Mouse (Mus musculus) lung, embryonic 16.5 days (tissue): ENCODE measurements around the gene Idh3b. TPM values are rescaled to one million over a fixed set of nuclear protein-coding genes. Genes with fewer than 3 reads are reported as not detected.

ENCODE experiments used
- ATAC-seq: fragments of 200-750 bp; cut with Nextera tagmentation; 2 replicates; pipeline ENCODE4 v1.8.0; 2017; ENCODE audit warnings: low read depth, mild to moderate bottlenecking, moderate library complexity
- H3K27ac ChIP-seq: fragments of 300-500 bp; sonication (generic); 2 replicates; pipeline ENCODE4 v1.5.1; 2014; ENCODE audit warnings: mild to moderate bottlenecking, control low read depth, low read length
- H3K27me3 ChIP-seq: fragments of 300-500 bp; sonication (generic); 2 replicates; pipeline ENCODE4 v1.6.1; 2014; ENCODE audit warnings: low read depth, low read length, mixed read lengths; ENCODE audit not compliant: control insufficient read depth, insufficient read depth
- H3K36me3 ChIP-seq: fragments of 300-500 bp; sonication (generic); 2 replicates; pipeline ENCODE4 v1.6.1; 2014; ENCODE audit warnings: low read length; ENCODE audit not compliant: control insufficient read depth, insufficient read depth
- H3K4me1 ChIP-seq: fragments of 300-500 bp; sonication (generic); replicated peaks from 2 replicates; pipeline ENCODE4 v1.6.1; 2014; ENCODE audit warnings: low read length, mixed read lengths; ENCODE audit not compliant: control insufficient read depth, insufficient read depth
- H3K4me2 ChIP-seq: fragments of 300-500 bp; sonication (generic); 2 replicates; pipeline ENCODE4 v1.6.1; 2014; ENCODE audit warnings: low read depth, low read length, control low read depth
- H3K4me3 ChIP-seq: fragments of 300-500 bp; sonication (generic); 2 replicates; pipeline ENCODE4 v1.5.1; 2014; ENCODE audit warnings: mild to moderate bottlenecking, low read length, control low read depth
- H3K9ac ChIP-seq: fragments of 300-500 bp; sonication (generic); 2 replicates; pipeline ENCODE4 v1.6.1; 2014; ENCODE audit warnings: low read length, control low read depth
- H3K9me3 ChIP-seq: fragments of 300-500 bp; sonication (generic); 2 replicates; pipeline ENCODE4 v1.6.1; 2016; ENCODE audit warnings: low read length; ENCODE audit not compliant: control insufficient read depth
- WGBS: fragments of 180-500 bp; shearing (Covaris S2); extraction: QIAGEN DNeasy Blood & Tissue Kit; methylation state at CpG from one replicate; pipeline ENCODE4 v1.1.7; 2014; 5-methylcytosine and 5-hydroxymethylcytosine counted together
- polyA plus RNA-seq: library from polyadenylated mRNA; unstranded; fragments of >200 nt; fragmentation: Nextera tagmentation; extraction: Ambion mirVana; gene quantifications from 2 replicates; pipeline ENCODE4 v1.2.1, GENCODE M21; 2015

Idh3b gene
- polyA plus RNA-seq: 152 and 161 TPM in 2 replicates

GRCm38 (mm10) chr2:130283854-130284654, at the start of gene Idh3b:
Gene Idh3b, minus strand, starts transcription at chr2:130284547.
- Histone ChIP-seq H3K4me3 (peak within 1 kb of the TSS; percentile 92), H3K27me3 (no peaks in the 10 kb centered on the region), H3K9me3 (no peaks in the 10 kb centered on the region), H3K9ac (peak within 1 kb of the TSS; percentile 84), H3K36me3 (peaks cover 18% of the 10 kb centered on the region), H3K4me1 (peaks cover 6% of the 10 kb centered on the region), H3K27ac (peak within 1 kb of the TSS; percentile 76), H3K4me2 (peak within 1 kb of the TSS; percentile 73)
- WGBS: 0% methylated on average over 51 of the region's 51 CpGs
- peak; percentile 92 for ATAC-seq

- no peak for ATAC-seq
- WGBS: 88% methylated on average over 2 of the region's 2 CpGs
- H3K9me3 ChIP-seq: no peaks in the 10 kb centered on the region
Measured at GRCm38 (mm10) chr2:130329502-130329901, 45.2 kb upstream of the Idh3b start.

DNA sequence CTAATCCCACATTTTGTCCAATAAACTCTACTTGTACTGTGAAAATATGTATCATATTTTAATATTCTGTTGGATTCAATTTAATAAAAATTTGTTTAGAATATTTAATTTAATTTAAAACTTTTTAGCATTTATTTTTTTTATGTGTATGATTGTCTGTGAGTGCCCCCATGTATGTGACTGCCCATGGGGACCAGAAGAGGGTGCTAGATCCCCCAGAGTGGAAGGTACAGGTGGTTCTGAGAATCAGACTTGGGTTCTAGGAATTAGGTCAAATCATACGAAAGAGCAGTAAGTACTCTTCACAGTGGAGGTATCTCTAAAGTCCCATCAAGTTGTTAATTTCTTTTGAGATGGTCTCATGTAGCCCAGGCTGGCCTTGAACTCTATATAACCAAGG, 42.7 kb upstream of the Idh3b start:
- ATAC-seq: no peak
- no peaks in the 10 kb centered on the region for H3K4me1 ChIP-seq
- no peak overlapping the region for H3K4me2 ChIP-seq
- H3K9me3 ChIP-seq: no peaks in the 10 kb centered on the region
- H3K9ac ChIP-seq: no peak overlapping the region
- no peak overlapping the region for H3K27ac ChIP-seq
- no peaks in the 10 kb centered on the region for H3K27me3 ChIP-seq
- 69% methylated on average over 1 of the region's 1 CpGs for WGBS
- no peaks in the 10 kb centered on the region for H3K36me3 ChIP-seq
- no peak overlapping the region for H3K4me3 ChIP-seq

More at GRCm38 (mm10) chr2:130329502-130329901, 45.2 kb upstream of the Idh3b start:
- no peak overlapping the region for H3K9ac ChIP-seq
- H3K27me3 ChIP-seq: no peaks in the 10 kb centered on the region
- no peak overlapping the region for H3K4me2 ChIP-seq
- H3K4me3 ChIP-seq: no peak overlapping the region
- H3K36me3 ChIP-seq: no peaks in the 10 kb centered on the region
- no peak overlapping the region for H3K27ac ChIP-seq
- H3K4me1 ChIP-seq: no peaks in the 10 kb centered on the region

GRCm38 (mm10) chr2:130303014-130303413, 18.7 kb upstream of the Idh3b start:
- Histone ChIP-seq H3K27me3 (no peaks in the 10 kb centered on the region; the same call in 1 of the 2 replicates), H3K9ac (no peak overlapping the region), H3K4me2 (no peak overlapping the region), H3K4me3 (no peak overlapping the region), H3K9me3 (no peaks in the 10 kb centered on the region), H3K27ac (no peak overlapping the region), H3K36me3 (no peaks in the 10 kb centered on the region), H3K4me1 (no peaks in the 10 kb centered on the region)
- no peak for ATAC-seq
- WGBS: 64% methylated on average over 4 of the region's 4 CpGs

DNA sequence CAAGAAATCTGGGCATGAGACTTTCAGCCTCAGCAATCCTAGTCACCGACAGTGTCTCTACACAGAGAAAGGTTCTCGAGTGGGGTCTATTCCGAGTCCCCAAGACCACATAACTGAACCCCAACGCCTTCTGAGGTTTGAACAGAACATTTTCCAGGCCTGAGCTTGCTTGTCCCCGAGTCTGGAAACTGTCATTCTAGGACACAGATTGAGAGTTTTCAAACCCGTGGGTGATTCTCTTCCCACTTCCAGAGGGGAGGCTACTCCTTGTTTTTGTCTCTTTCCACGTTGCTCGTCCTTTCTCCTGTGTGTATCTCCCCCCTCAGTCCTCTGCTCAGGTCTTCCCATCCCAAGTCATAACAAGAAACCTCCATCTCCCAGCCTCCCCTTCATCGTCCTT, 13.2 kb upstream of the Idh3b start:
- peaks cover 26% of the 10 kb centered on the region for H3K27me3 ChIP-seq
- H3K4me3 ChIP-seq: no peak overlapping the region
- H3K27ac ChIP-seq: no peak overlapping the region
- no peak for ATAC-seq
- no peaks in the 10 kb centered on the region for H3K36me3 ChIP-seq
- no peak overlapping the region for H3K4me2 ChIP-seq
- H3K4me1 ChIP-seq: peaks cover 11% of the 10 kb centered on the region; the same call in 1 of the 2 replicates
- H3K9ac ChIP-seq: no peak overlapping the region
- H3K9me3 ChIP-seq: no peaks in the 10 kb centered on the region
- WGBS: 80% methylated on average over 9 of the region's 9 CpGs

GRCm38 (mm10) chr2:130296134-130296745, 11.9 kb upstream of the Idh3b start:
- H3K9ac ChIP-seq: peak overlapping the region; percentile 76

GRCm38 (mm10) chr2:130295331-130296133, 11.2 kb upstream of the Idh3b start:
- peak; percentile 60 for ATAC-seq
- peaks cover 11% of the 10 kb centered on the region; the same call in 1 of the 2 replicates for H3K4me1 ChIP-seq
- H3K36me3 ChIP-seq: no peaks in the 10 kb centered on the region
- peak overlapping the region; percentile 81 for H3K4me3 ChIP-seq
- no peaks in the 10 kb centered on the region for H3K9me3 ChIP-seq
- peak overlapping the region; percentile 76 for H3K9ac ChIP-seq
- peaks cover 27% of the 10 kb centered on the region for H3K27me3 ChIP-seq
- WGBS: under 1% methylated on average over 68 of the region's 99 CpGs
- H3K27ac ChIP-seq: 0 out of 2 replicates have a peak overlapping the region, but pooled peaks have one; percentile 12
- H3K4me2 ChIP-seq: peak overlapping the region; percentile 92

More at GRCm38 (mm10) chr2:130296134-130296745, 11.9 kb upstream of the Idh3b start:
- Histone ChIP-seq H3K27ac (no peak overlapping the region), H3K9me3 (no peaks in the 10 kb centered on the region), H3K4me1 (peaks cover 11% of the 10 kb centered on the region; the same call in 1 of the 2 replicates), H3K4me2 (peak overlapping the region; percentile 92), H3K4me3 (peak overlapping the region; percentile 81), H3K27me3 (peaks cover 27% of the 10 kb centered on the region), H3K36me3 (no peaks in the 10 kb centered on the region)
- ATAC-seq: no peak; the same call in 1 of the 2 replicates
- WGBS: 2% methylated on average over 20 of the region's 20 CpGs

DNA sequence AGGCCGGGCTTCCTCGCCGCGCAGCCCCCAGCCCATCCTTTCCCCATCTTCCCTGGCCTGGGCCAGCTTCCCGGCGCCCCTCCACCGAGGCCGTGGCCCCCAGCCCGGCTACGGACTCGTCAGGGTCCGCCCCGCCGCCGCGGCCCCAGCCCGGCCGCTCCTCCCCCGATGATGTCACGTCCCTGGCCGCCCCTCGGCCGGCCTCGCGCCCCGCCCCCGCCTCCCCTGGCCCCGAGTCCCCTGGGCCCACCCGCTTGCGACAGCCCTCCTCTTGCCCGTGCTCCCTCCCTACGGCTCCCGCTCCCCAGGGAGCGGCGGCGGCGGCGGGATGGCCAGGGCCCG, 10.6 kb upstream of the Idh3b start, which contains the start of gene Ebf4:
Gene Ebf4 (plus strand): TSS at position 234 of the 342 bp plus-strand sequence.
- WGBS: under 1% methylated on average over 30 of the region's 39 CpGs

More for the DNA sequence above, 10.6 kb upstream of the Idh3b start, which contains the start of gene Ebf4:
- Histone ChIP-seq H3K27me3 (peaks cover 27% of the 10 kb centered on the region), H3K4me1 (peaks cover 11% of the 10 kb centered on the region; the same call in 1 of the 2 replicates), H3K27ac (0 out of 2 replicates have a peak within 1 kb of the TSS, but pooled peaks have one; percentile 12), H3K36me3 (no peaks in the 10 kb centered on the region), H3K4me3 (peak within 1 kb of the TSS; percentile 81), H3K9me3 (no peaks in the 10 kb centered on the region), H3K9ac (peak within 1 kb of the TSS; percentile 76), H3K4me2 (peak within 1 kb of the TSS; percentile 92)
- ATAC-seq: peak; percentile 89
